Mouse (Mus musculus): ENCODE results near the gene Tpst1. TPM values are rescaled to one million over a fixed set of nuclear protein-coding genes. Genes with fewer than 3 reads are reported as not detected.

Gene Tpst1
- polyA plus RNA-seq, 1 experiment: 41.6 TPM

DNA sequence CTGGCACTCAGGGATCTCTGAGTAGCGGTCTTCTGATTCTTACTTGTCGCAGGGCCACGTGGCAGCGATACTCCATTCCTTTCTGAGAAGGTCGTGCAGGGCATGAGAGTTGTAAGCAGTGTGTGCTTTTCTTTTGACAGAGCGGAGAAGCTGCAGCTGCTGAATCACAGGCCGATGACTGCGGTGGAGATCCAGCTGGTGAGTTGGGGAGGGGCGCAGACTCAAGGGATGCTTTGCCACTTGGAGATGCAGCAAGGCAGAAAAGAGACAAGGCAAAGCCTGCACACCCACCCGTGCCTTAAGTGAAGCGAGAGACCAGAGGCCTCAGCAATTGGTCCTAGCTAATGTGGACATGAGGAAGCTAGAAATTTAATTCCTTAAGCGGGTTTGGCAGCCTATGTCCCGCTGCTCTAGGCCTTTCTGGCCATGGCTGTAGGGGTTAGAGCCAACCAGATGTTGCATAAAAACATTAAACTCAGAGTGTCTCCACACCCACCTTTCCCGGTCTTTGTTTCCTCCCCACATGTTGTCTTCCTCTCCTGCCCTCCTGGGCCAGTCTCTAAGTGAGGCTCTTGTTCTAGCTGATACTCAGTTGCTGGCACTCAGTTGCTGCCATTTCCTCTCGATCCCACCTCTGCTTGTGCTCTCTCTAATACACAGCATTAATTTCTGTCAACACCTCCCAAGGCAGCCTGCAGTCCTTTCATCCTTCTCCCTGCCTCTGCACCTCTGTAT is 24.2 kb upstream of the Tpst1 start:
- 74% methylated on average over 15 of the region's 15 CpGs for WGBS
- TF ChIP-seq POLR2A (IDR thresholded peaks at IDR 0.05; ENCODE audit: borderline replicate concordance, insufficient read depth, low read length): no peak
- TF ChIP-seq CTCF (IDR thresholded peaks at IDR 0.05; ENCODE audit: borderline replicate concordance, insufficient read depth, low read depth, low read length): no peak
- DNase-seq: no peak
- H3K27me3 ChIP-seq (ENCODE audit: control insufficient read depth, insufficient read depth, low read length): no peaks in the 10 kb centered on the region
- no peak overlapping the region for H3K27ac ChIP-seq (ENCODE audit: insufficient read depth, low read length)
- H3K4me3 ChIP-seq (replicated peaks; ENCODE audit: insufficient read depth, low read depth, low read length): no peak overlapping the region
- H3K4me1 ChIP-seq (ENCODE audit: control insufficient read depth, insufficient read depth, low read length): peaks cover 38% of the 10 kb centered on the region

DNA sequence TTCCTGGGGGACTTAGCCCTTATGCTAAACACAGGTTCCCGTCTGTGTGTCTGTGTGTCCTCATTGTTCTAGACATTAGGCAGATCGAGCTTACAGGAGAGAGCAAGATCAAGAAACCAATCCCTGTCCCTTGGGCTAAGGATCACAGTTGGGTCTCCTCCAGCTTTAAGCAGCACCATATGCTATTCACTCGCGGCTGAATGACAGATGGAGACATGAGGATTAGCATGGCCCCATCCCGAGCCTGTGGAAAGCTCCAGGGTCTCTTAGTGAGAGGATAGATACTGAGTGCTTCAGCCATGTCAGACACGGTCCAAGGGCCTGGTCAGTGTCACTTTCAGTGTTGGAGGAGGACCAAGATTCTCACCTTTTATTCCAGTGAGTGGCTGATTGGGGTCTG is 22.7 kb upstream of the Tpst1 start:
- TF ChIP-seq POLR2A (IDR thresholded peaks at IDR 0.05; ENCODE audit: borderline replicate concordance, insufficient read depth, low read length): no peak
- TF ChIP-seq CTCF (IDR thresholded peaks at IDR 0.05; ENCODE audit: borderline replicate concordance, insufficient read depth, low read depth, low read length): no peak
- no peak overlapping the region for H3K4me3 ChIP-seq (replicated peaks; ENCODE audit: insufficient read depth, low read depth, low read length)
- H3K27me3 ChIP-seq (ENCODE audit: control insufficient read depth, insufficient read depth, low read length): no peaks in the 10 kb centered on the region
- DNase-seq: peak; percentile 83 to 93
- peaks cover 28% of the 10 kb centered on the region for H3K4me1 ChIP-seq (ENCODE audit: control insufficient read depth, insufficient read depth, low read length)
- H3K27ac ChIP-seq (ENCODE audit: insufficient read depth, low read length): peak overlapping the region; percentile 13; the same call in 1 of the 2 replicates
- 13% methylated on average over 6 of the region's 6 CpGs for WGBS

DNA sequence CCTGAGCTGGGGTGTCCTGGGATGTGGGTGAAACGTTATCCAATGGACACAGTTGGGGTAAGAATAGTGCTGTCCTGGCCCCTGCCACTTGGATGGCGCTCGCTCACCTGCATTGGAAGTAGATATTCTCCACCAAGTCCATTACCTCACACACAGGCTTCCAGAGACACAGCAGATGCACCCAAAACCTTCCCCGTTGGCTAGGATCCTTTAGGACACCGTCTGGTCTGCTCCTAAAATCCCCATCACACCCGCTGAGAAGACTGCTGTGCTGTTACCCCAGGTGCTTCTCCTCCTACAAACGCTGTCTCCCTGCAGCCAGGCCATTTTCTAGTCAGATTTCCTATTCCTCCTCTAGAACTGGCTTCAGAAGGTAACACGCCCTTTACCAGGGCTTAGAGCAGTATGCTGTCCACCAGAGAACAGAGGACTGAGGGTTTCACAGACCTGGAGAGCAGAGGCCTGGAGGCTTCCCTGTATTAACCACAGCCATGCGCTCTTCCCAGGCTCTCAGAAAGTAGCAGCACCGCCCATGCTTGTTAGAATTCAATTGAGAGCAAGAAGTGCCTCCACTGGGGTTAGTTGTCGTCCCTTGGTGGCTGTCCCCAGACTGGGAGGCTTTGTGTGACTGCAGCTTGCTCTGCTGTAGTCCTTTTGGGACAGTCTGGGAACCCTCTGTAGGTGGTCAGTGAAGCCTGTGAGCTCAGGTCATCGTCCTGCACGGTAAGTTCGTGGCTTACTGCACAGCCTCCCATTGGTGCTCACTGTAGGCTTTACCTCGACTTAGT is 21.9 kb upstream of the Tpst1 start:
- Histone ChIP-seq H3K4me1 (ENCODE audit: control insufficient read depth, insufficient read depth, low read length) (peaks cover 28% of the 10 kb centered on the region), H3K27ac (ENCODE audit: insufficient read depth, low read length) (peak overlapping the region; percentile 13; the same call in 1 of the 2 replicates), H3K4me3 (replicated peaks; ENCODE audit: insufficient read depth, low read depth, low read length) (no peak overlapping the region), H3K27me3 (ENCODE audit: control insufficient read depth, insufficient read depth, low read length) (no peaks in the 10 kb centered on the region)
- peak; percentile 31 to 44 for DNase-seq
- WGBS: 60% methylated on average over 15 of the region's 15 CpGs
- TF ChIP-seq CTCF (IDR thresholded peaks at IDR 0.05; ENCODE audit: borderline replicate concordance, insufficient read depth, low read depth, low read length) (no peak), POLR2A (IDR thresholded peaks at IDR 0.05; ENCODE audit: borderline replicate concordance, insufficient read depth, low read length) (no peak)

DNA sequence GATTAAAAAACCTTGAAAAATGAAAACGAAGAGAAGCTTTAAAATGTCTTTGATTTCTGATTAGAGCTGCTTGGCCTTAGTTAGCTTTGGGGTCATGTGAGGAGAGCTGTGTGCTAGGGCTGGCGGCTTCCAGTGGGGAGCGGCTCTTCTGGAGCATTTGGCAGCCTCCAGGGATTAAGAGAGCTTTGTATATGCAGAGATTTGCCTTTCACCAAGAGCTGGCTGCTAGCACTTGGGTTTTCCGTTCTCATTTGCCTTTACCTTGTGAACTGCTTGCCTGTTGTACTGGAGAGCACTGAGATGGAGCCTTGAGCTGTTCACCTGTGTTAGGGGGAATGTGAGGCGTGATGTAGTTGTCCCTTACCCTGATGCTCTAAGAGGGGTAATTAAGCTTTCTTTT is 20.6 kb upstream of the Tpst1 start:
- H3K4me1 ChIP-seq (ENCODE audit: control insufficient read depth, insufficient read depth, low read length): peaks cover 28% of the 10 kb centered on the region
- no peaks in the 10 kb centered on the region for H3K27me3 ChIP-seq (ENCODE audit: control insufficient read depth, insufficient read depth, low read length)
- no peak overlapping the region for H3K27ac ChIP-seq (ENCODE audit: insufficient read depth, low read length)
- DNase-seq: no peak
- no peak for TF ChIP-seq CTCF (IDR thresholded peaks at IDR 0.05; ENCODE audit: borderline replicate concordance, insufficient read depth, low read depth, low read length)
- no peak for TF ChIP-seq POLR2A (IDR thresholded peaks at IDR 0.05; ENCODE audit: borderline replicate concordance, insufficient read depth, low read length)
- WGBS: 55% methylated on average over 5 of the region's 5 CpGs
- no peak overlapping the region for H3K4me3 ChIP-seq (replicated peaks; ENCODE audit: insufficient read depth, low read depth, low read length)

DNA sequence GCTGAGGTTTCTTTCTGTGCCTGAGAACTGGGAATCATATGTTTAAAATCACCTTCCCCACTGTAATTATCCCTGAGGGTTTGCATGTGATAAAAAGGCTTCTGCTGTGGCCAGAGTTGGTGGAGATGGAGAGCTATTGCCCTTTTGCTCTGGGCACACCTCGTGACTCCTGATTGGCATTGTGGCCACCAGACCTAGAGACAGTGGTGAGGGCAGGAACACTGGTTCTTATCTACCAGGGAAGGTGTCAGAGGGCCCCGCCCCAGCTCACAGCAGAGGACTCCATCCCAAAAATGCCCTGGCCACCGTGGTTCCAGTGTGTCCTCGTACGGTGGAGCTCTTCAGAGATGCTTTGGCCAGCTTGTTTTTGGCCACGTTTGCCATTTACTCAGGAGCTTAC is 20.2 kb upstream of the Tpst1 start:
- H3K4me3 ChIP-seq (replicated peaks; ENCODE audit: insufficient read depth, low read depth, low read length): no peak overlapping the region
- TF ChIP-seq POLR2A (IDR thresholded peaks at IDR 0.05; ENCODE audit: borderline replicate concordance, insufficient read depth, low read length) (no peak), CTCF (IDR thresholded peaks at IDR 0.05; ENCODE audit: borderline replicate concordance, insufficient read depth, low read depth, low read length) (no peak)
- H3K27ac ChIP-seq (ENCODE audit: insufficient read depth, low read length): no peak overlapping the region
- no peak for DNase-seq
- WGBS: 67% methylated on average over 6 of the region's 6 CpGs
- H3K27me3 ChIP-seq (ENCODE audit: control insufficient read depth, insufficient read depth, low read length): no peaks in the 10 kb centered on the region
- H3K4me1 ChIP-seq (ENCODE audit: control insufficient read depth, insufficient read depth, low read length): peaks cover 28% of the 10 kb centered on the region

DNA sequence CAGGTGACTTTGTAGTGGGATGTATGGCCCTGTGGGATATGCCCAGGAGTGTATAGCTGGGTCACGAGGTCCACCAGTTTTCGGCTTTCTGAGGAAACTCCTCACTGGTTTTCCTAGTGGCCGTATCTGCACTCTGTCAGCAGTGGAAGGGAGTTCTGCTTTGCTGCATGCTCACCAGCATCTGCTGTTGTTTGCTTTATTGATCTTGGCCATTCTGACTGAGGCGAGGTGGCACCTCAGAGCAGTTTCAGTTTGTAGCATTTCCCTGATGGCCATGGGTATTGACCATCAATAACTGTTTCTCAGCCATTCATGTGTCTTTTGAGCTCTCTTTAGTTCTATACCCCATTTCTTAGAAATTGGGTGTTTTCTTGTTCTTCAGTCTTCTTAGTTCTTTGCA is 17.4 kb upstream of the Tpst1 start:
- DNase-seq: no peak
- over 99% methylated on average over 4 of the region's 4 CpGs for WGBS
- H3K4me3 ChIP-seq (replicated peaks; ENCODE audit: insufficient read depth, low read depth, low read length): no peak overlapping the region
- TF ChIP-seq CTCF (IDR thresholded peaks at IDR 0.05; ENCODE audit: borderline replicate concordance, insufficient read depth, low read depth, low read length): no peak
- H3K27ac ChIP-seq (ENCODE audit: insufficient read depth, low read length): no peak overlapping the region
- H3K4me1 ChIP-seq (ENCODE audit: control insufficient read depth, insufficient read depth, low read length): peaks cover 22% of the 10 kb centered on the region
- no peaks in the 10 kb centered on the region for H3K27me3 ChIP-seq (ENCODE audit: control insufficient read depth, insufficient read depth, low read length)

DNA sequence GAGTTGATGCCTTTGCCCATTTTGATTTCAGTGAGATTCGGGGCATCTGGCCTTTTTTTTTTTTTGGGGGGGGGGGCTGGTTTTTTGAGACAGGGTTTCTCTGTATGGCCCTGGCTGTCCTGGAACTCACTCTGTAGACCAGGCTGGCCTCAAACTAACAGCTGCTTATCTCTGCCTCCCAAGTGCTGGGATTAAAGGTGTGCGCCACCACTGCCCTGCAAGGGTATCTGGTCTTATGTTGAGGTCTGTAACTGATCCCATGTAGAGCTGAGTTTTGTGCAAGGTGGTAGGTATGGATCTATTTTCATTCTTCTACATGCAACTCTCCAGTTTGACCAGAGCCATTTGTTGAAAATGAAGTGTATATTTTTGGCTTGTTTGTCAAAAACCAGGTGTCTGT is 16.8 kb upstream of the Tpst1 start:
- H3K27ac ChIP-seq (ENCODE audit: insufficient read depth, low read length): no peak overlapping the region
- DNase-seq: no peak
- 92% methylated on average over 2 of the region's 2 CpGs for WGBS
- no peak overlapping the region for H3K4me3 ChIP-seq (replicated peaks; ENCODE audit: insufficient read depth, low read depth, low read length)
- no peaks in the 10 kb centered on the region for H3K27me3 ChIP-seq (ENCODE audit: control insufficient read depth, insufficient read depth, low read length)
- peaks cover 16% of the 10 kb centered on the region for H3K4me1 ChIP-seq (ENCODE audit: control insufficient read depth, insufficient read depth, low read length)
- TF ChIP-seq CTCF (IDR thresholded peaks at IDR 0.05; ENCODE audit: borderline replicate concordance, insufficient read depth, low read depth, low read length): no peak
- TF ChIP-seq POLR2A (IDR thresholded peaks at IDR 0.05; ENCODE audit: borderline replicate concordance, insufficient read depth, low read length): no peak
